Mouse (Mus musculus): ENCODE data around the gene Ppfia1.
A peak's percentile ranks its signal among the peaks of the same experiment; 100 is the strongest.

Gene Ppfia1

DNA sequence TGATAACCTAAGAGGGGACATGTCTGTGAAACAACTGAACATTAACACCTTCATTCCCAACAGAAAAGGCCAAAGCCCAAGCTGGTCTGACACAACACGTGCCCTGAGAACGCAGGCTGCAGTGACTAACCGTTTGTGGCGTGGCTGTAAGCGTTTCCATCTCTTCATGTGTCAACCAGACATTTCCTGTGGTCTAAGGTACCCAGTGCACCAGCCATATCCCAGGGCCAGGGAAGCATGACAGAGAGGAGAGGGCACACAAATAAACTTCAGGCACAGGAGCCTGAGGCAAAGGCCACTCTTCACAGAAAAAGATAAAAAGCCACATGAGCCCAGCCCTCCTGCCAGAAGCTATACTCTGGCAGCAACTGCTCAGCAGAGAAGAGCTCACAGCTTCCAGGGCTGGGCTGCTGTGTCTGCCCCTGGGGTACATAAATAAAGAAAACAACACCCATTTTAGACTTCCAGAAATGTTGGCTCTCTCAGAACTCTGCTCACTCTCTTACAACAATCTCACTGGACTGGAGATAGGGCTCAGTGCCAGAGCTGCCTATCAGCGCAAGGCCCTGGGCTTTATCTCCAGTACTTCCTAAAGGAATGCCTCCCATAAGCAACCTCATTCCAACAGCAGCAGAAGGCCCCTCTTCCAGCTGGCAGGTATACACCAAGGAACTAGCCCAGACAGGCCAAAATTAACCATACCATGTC lies 64.3 kb downstream of the Ppfia1 start:
- no peak for DNase-seq (ENCODE audit: low spot score in 2 of 2)

DNA sequence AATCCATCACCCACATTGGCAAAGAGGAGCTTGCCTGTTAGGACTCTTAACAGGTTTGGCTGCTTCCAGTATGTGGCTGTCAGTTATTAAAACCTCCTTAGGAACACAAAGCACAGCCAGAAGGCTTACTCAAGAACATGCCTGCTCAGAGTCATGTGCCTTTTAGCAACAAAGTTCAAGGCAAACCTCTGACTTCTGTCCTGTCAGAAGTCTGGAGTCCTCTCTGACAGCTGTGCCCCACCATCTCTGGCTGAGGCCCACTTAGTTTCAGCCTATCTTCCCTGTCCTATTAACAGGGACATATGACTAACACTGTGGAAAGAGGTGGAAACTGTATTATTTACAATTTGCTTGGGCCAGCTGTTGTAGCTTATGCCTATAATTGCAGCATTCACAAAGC lies 73.2 kb downstream of the Ppfia1 start:
- DNase-seq (ENCODE audit: low spot score in 2 of 2), result no peak

DNA sequence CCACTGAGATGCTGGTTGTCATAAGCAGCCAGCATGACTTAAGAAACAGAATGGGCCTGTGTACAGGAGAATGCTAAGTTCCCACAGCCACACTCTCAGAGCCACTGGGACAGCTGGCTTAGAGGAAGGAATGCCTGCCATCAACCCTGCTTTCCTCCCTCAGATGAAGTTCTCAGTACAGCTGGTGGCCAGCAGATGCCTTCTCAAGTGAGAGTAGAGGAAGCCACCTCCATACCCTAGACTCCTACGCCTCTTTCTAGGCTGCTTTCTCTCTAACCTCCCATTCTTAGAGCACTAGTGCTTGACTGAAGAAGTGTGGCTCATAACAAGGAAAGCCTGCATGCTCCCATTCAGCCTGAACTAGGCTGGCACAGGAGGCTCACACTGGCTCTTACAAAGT lies 74.0 kb downstream of the Ppfia1 start:
- DNase-seq (ENCODE audit: low spot score in 2 of 2), result no peak

DNA sequence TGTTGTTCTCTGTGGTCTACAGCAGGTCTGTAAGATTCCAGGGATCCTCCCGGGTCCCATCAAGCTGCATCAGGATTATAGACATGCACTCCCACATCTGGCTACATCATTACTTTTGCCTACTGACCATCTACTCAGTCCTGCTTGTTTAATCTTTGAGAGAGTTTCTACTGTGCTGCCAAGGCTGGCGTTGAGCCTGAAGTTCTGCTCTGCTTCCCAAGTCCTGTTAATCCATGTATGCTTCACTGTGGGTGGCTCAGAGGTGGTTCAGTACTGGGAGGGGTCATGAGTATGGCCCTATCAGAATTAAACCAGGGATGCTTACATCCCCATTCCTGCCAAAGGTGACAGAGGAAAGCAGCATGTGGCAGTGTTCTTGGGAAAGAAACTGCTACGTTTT lies 77.8 kb downstream of the Ppfia1 start:
- DNase-seq (ENCODE audit: low spot score in 2 of 2), result no peak

DNA sequence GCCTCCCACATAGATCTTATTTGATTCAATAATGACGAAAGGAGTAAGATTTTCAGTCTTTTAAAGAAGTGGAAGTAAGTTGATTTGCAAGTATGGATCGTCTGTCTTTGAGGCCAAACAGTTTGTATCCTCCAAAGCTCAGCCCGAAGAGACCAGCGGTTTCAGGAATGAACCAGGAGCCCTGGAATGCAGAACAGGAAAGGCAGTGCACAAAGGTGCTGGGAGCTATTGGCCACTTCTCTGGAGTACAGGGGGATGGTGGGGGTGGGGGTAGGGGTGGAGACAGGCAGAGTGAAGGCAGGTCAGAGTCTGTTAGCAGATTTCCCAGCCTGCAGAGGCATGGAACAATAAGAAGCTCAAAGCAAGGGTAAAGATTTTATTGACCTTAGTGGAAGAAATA lies 80.0 kb downstream of the Ppfia1 start:
- no peak for DNase-seq (ENCODE audit: low spot score in 2 of 2)

DNA sequence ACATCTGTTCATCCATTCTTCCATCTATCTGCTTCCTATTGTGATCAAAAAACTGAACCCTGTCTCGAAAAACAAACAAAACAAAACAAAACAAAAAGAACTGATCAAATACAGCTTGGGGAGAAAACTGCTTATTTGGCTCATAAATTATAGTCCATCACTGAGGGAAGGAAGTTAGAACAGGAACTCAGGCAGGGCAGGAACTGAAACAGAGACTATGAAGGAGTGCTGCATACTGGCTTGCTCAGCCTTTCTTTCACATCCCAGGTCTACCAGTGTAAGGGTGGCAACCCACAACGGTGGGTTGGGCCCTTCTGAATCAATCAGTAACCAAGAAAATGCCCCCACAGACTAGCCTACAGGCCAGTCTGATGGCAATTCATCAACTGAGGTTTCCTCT lies 82.4 kb downstream of the Ppfia1 start:
- no peak for DNase-seq (ENCODE audit: low spot score in 2 of 2)

DNA sequence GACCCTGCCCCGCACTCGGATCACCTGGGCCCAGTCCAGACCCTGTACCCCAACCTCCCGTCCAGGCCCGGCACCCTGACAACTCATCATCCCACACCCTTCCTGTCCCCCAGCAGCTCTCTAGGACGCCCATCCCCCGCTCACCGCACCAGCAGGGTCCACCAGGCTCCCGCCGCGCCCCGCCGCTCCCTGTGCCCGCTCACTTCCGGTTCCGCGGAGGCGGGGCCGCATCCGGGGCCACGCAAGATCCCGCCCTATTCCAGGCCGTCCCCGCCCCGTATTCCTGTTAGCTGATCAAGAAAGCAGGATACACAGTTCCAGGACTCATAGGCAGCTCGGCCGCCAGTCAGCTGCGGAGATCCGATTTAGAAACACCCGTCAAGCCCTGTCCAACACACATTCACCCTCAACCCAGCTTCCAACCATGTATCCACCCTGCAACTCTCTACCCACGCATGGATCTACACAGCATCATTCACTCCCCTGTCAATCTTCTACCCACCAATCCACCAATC lies 82.9 kb downstream of the Ppfia1 start, which contains the start of gene Cttn:
Gene Cttn (minus strand): TSS at position 465 of the 515 bp plus-strand sequence.
- peak; percentile 45 to 74 for DNase-seq (ENCODE audit: low spot score in 2 of 2)

DNA sequence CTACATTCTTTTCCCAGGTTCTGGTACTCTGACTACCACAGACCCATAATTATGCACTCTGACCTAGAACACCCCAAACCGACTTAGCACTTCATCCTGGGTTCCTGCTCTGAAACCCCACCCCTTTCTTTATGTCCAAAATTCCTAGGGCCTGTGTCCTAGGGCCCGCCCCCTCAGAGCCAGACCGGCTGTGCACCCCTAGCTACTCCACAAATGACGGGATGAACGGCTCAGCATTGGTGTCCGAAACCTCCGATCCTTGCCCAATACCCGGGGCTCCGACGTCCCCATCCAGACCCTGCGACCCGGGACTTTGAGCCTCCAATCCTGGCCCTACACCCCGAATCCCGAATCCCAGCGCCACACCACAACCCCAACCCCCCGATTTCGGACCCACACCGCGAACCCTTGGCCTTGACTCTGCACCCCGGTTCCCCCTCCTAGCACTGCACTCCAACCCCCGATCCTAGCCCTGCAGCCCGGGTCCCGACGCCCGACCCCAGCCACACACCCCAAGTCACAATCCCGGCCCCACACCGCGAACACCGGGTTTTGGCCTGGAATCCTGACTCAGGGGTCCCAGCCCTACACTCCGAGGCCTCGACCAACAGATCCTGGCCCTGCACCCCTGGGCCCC lies 83.5 kb downstream of the Ppfia1 start:
- DNase-seq (ENCODE audit: low spot score in 2 of 2), result no peak

DNA sequence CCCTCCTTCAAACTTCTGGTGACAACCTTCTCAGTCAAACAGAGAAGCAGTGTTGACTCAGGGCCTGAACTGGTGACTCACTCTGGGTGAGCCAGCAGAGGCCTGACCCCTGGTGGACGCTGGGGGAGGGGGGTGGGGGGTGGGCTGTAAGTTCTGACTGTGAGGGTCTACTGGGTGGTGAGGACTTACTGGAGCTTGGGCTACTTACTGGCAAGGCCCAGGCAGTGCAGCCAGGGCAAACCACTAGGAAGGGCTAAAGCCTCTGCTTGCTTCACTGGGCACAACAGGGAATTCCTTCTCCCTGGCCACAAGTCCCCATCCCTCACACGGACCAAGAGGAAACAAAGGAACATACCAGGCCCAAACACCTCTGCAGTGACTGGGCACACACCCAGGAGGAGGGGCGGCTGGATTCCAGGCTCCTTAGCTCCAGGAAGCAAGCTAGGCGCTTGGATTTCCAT lies 84.3 kb downstream of the Ppfia1 start:
- no peak for DNase-seq (ENCODE audit: low spot score in 2 of 2)

DNA sequence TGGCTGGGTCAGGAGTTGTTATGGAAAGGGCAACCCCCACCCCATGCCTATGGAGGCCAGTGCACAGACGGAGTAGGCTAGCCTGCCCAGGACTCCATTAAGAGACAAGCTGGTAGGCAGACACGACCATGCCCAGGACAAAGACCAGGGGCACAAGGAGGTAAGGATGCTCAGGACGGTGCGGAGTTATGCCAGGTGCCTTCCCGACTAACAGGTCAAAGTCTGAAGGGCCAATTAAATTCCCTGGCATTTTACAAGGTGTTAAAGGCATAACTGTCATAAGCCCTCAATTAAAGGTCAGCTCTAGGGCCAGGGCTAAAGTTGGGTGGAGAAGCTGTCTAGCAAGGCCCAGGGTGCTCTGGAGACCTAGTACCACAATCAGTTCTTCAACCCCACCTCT lies 84.8 kb downstream of the Ppfia1 start:
- no peak for DNase-seq (ENCODE audit: low spot score in 2 of 2)

DNA sequence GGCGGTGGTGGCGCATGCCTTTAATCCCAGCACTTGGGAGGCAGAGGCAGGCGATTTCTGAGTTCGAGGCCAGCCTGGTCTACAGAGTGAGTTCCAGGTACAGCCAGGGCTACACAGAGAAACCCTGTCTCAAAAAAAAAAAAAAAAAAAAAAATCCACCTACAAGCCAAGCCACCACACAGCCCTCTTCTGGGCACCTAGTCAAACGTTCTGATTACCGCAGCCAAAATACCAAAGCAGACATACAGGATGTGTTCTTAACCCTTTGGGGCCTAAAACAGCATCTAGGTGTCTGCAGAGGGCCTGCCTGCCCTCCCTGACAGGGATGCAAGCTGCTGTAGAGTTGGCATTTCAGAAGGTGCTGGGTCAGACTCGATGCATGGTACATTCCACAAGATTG lies 91.0 kb downstream of the Ppfia1 start:
- DNase-seq (ENCODE audit: low spot score in 2 of 2), result no peak

DNA sequence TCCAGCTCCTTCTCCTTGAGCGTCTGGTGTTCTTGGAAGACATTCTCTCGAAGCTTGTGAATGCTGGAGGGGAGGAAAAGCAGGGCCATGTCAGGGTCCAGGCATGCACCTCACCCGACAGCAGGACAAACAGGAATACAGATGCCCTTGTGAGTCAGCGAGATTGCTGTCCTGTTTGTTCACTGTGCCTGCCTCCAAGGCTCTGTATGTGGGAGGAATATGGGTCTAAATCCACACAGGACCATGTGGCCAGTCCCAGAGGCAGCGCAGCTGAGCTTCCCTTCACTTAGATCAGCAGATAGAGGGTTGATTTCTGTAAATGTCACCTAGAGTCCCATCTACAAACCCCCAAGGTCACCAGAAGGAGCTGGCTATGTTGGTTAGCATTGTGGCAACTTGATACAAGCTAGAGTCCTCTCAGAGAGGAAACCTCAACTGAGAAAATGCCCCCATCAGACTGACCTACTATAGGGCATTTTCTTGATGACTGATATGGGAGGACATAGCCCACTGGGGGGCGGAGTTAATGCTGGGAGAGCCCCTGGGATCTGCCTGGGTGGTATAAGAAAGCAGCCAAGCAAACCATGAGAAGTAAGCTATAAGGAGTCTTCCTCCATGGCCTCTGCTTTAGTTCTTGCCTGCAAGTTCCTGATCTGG lies 92.2 kb downstream of the Ppfia1 start:
- DNase-seq (ENCODE audit: low spot score in 2 of 2), result no peak

DNA sequence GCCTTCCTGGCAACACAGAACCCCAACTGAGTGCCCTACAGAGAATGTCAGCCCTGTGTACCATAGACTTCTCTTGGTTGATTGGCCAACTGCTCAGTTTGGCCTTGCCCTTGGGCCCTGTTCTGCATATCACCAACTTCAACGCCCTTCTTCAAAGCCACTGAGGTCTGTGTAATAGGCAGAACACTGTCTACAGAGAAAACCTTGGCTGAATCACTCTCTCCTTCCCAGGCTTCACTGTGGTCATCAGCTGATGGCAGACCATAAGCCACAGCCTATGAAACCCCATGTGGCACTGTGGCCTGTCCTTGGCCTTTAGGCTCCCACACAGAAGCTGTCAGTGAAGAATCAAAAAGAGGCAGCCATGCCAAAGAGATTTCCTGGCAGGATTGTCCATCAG lies 94.6 kb downstream of the Ppfia1 start:
- no peak for DNase-seq (ENCODE audit: low spot score in 2 of 2)

DNA sequence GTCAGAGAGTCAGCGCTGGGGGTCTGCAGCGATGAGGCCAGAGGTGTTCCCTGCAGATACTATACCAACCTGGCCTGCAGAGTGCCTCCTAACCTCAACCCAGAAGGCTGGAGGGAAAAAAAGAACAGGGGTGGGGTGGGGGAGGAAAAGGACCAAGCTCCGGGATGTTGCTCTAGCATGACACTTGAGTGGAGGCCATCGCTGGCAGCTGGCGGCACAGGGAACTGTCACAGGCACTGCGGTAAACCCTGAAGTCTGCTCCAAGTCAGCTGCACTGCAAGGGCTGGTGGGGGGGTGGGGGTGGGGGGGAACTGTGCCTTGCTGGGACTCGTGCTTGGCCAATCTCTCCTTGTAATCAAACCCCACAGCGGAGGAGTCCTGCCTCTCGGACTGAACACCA lies 102.9 kb downstream of the Ppfia1 start:
- no peak for DNase-seq (ENCODE audit: low spot score in 2 of 2)

DNA sequence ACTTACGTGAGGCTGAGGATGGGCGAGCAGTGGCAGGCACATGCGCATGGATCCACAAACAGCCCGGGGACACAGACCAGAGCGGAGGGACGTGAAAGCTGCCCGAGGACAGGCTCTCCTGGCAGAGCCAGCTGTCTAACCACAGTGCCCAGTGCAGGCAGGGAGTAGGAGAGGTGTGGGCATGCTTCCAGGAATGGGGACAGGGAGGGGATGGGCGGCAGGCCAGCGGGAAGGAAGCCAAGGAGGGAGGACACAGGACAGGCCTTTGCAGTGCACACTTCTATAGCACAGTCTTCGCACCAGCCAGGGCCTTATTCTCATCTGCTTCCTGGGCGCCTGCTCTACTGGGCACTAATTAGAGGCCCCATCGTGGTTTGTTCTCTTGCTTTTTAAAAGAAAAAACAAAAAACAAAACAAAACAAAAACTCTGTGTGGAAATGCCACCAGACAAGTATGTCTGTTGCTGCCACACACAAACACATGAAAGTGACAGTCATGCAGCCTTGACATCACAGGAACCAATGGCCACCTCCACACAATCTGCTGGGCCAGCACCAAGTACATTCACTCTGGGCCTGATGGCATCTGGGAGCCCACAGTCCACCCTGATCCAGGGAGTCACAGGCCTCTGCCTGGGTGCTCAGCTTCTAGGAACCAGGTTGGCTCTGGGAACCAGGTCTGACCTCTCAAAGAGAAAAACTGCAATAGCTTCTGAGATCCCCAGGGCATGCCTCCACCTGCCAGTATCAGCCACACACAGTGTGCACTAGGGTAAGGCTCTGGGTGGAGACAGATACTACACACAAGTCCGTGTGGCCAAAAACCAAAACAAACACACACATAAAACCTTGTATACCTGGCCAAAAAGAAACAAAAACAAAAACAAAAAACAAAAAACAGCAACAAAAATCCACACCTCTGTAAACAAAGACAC lies 103.6 kb downstream of the Ppfia1 start:
- DNase-seq (ENCODE audit: low spot score in 2 of 2), result peak in 1 of 2 experiments; percentile 41

DNA sequence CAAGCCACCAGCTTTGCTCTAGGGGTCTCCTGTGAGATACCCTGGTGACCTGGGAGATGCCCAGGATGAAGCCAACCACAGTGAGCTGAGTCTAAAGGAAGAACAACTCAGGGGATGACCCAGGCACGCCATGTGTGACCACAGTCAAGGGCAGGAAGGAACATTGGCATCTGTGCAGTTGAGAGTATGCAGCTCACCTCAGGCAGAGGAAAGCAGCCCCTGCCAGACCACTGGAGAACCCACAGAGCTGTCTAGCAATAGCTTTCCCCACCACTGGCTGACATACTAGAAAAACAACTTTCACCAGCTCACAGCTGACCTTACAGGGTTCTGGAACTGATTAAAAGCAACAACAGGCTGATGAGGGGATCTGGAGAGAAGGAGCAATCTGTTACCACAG lies 105.3 kb downstream of the Ppfia1 start:
- DNase-seq (ENCODE audit: low spot score in 2 of 2), result no peak

DNA sequence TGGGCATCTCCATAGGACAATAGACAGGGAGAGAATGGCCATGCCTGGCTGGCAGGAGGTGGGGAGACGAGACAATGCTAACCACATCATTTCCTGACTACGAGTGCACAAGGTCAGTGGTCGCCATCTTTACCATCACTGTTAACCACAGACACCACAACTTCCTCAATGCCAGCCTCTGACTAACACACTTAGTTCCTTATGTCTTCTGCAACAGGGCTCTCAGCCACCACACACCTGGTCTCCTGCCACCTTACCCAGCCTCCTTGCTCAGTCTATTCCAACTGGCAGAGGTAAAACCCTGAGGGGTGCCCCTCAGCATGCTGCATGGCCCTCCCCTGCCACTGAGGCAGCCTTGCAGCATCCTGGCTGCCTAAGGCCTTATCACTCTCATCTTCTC lies 106.4 kb downstream of the Ppfia1 start:
- DNase-seq (ENCODE audit: low spot score in 2 of 2), result peak in 1 of 2 experiments; percentile 47

DNA sequence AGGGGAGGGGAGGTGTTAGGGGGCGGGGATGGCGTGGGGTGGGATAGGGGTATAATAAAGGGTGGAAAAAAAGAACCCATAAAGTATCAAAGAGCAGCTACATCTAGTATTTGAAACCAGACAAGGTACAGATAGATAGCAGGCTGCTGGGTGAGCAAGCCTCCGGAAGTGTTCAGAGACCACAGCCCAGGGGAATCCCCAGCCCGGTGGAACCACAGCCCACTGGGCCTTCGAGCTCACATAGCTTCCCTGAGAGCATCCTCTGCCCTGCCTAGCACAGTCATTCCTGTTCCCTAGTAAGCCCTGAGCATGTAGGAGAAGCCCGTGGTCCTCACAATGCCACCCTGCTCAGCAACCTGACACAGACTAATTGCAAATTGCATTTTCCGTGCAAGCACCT lies 108.7 kb downstream of the Ppfia1 start:
- peak in 1 of 2 experiments; percentile 57 for DNase-seq (ENCODE audit: low spot score in 2 of 2)

DNA sequence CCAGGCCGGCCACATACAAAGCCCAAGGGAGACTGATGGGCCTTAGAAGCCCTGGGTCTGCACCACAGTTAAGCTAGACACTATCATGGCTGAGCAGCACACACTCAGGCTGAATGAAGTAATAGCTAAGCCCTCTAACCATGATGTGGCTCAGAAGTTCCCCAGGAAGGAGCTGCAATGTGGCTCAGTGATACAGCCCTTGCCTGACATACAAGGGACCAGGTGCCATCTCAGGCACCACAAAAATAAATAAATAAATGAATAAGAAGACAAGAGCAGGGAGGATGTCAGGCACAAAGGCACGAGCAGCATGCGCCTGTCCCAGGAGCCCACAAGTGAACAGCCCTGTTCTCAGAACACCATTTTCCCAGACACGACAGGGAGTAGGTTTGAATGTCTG lies 111.6 kb downstream of the Ppfia1 start:
- no peak for DNase-seq (ENCODE audit: low spot score in 2 of 2)

DNA sequence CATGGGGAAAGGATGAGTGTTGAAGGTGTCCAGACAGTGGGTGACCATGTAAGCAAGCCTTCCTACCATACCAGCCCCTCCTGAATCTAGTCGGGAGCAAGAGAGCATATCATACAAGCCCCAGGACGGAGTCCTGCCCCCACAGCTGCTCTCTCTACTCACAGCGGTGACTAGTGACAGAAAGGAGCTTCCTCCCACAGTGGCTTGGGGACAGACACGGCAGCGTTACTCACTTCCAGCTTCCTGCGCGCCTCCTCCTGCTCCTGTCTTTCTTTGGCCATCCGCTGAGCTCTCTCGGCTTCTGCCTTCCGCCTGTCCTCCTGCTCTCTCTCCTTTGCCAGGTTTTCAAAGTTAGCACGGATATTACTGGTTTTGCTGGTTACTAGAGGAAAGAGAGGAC lies 112.1 kb downstream of the Ppfia1 start:
- no peak for DNase-seq (ENCODE audit: low spot score in 2 of 2)

DNA sequence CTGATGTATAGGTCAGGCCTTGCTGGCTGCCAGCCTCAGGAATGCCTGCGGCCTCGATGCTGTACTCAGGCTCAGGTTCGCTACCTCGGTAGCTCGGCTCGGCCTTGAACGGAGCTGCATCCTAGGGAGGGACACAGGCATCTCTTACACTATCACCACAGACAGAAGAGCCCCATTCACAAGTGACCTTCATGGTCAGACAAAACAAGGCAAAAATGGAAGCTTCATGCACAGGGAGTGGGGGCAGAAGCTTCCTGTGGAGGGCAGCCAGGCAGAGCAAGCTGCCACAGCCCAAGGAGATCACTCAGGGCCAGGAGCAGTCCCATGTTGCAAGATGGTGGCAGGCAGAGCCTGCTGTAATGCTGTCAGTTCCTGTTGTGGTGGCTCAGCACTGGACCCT lies 114.7 kb downstream of the Ppfia1 start:
- no peak for DNase-seq (ENCODE audit: low spot score in 2 of 2)

DNA sequence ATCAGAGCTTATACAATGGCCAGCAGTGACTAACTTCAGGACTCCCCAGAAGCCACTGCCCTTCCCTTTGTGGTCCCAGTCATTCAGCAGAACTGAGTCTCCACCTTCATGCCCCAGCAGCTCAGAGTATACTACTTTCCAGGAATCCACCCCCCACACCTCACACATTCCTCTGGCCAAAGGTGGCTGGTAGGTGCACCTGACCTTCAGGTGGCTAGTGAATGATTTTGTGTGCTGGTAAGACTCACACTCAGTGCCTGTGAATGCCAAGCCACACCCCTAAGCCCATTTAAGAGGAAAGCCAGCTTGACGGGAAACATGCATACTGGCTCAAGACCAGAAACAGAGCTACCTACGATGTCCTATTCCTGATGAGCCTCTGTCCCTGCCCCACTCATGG lies 120.6 kb downstream of the Ppfia1 start:
- no peak for DNase-seq (ENCODE audit: low spot score in 2 of 2)

Measured in spleen, postnatal 10 days (tissue).